Mouse (Mus musculus) E14TG2a.4 (cell line): Measurements from ENCODE around the gene Pxylp1.

Experiments used
- CTCF ChIP-seq: conservative IDR thresholded peaks from 2 replicates; pipeline ENCODE4 v1.5.1; 2014; ENCODE audit warnings: low read length
- NANOG ChIP-seq: IDR thresholded peaks from 2 replicates; pipeline ENCODE4 v1.6.1; 2014; ENCODE audit warnings: borderline replicate concordance, low read length, mixed read lengths

- TF ChIP-seq CTCF (no peak), NANOG (no peak)
These were observed 3.6 kb downstream of the Pxylp1 start for GRCm38 (mm10) chr9:96888742-96889344.
